Mouse (Mus musculus): ENCODE results near the gene Gm20865.
"Not testable (repeated sequence)": the region's sequence is repeated elsewhere in the genome, so short reads cannot be mapped to it uniquely, and the experiment has no call there.

The Gm20865 gene

DNA sequence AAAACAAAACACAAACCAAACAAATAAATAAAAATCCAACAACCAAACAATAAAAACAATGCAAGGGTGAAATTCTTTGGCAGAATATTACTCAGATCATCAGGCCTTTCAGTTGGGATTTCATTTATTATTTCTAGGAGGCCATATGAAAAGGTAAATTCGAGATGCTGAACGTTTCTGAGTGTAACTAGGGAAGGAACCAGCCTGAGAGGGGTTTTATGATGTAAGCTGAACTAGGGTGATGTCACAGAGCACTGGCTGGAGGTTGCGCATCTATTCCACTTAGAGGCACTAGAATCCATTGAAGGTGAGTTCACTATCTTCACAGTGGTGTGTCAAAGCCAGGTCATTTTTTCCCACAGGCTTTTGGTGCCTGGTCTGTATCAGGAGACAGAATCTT, at the start of gene Gm20865:
TSS of gene Gm20865 (plus strand) at position 301 of the 400 bp plus-strand sequence.
- DNase-seq (ENCODE audit: low spot score), result not testable (repeated sequence)
